Mouse (Mus musculus) midbrain, postnatal 0 days (tissue): ENCODE data around the gene Slc3a2. TPM values are rescaled to one million over a fixed set of nuclear protein-coding genes. Genes with fewer than 3 reads are reported as not detected.

ENCODE experiments used
- ATAC-seq: fragments of 200-750 bp; cut with Nextera tagmentation; 2 replicates; pipeline ENCODE4 v1.8.0; 2017; ENCODE audit warnings: moderate number of reproducible peaks, mild to moderate bottlenecking, moderate TSS enrichment, moderate library complexity; ENCODE audit not compliant: low FRiP score
- DNase-seq: peaks from one replicate; pipeline ENCODE4 v3.0.0-alpha.2; 2015; ENCODE audit warnings: low spot score
- H3K27ac ChIP-seq: fragments of 300-500 bp; sonication (generic); 2 replicates; pipeline ENCODE4 v1.5.1; 2014; ENCODE audit warnings: low read depth, mild to moderate bottlenecking, low read length, mixed read lengths
- H3K27me3 ChIP-seq: fragments of 300-500 bp; sonication (generic); 2 replicates; pipeline ENCODE4 v1.6.1; 2014; ENCODE audit warnings: low read length, control low read depth, mixed read lengths; ENCODE audit not compliant: insufficient read depth
- H3K36me3 ChIP-seq: fragments of 300-500 bp; sonication (generic); 2 replicates; pipeline ENCODE4 v1.6.1; 2014; ENCODE audit warnings: low read length, control low read depth, mixed read lengths; ENCODE audit not compliant: insufficient read depth
- H3K4me1 ChIP-seq: fragments of 300-500 bp; sonication (generic); 2 replicates; pipeline ENCODE4 v1.6.1; 2014; ENCODE audit warnings: mild to moderate bottlenecking, control low read depth, antibody characterized with exemption, low read length, mixed read lengths; ENCODE audit not compliant: insufficient read depth
- H3K4me2 ChIP-seq: fragments of 300-500 bp; sonication (generic); 2 replicates; pipeline ENCODE4 v1.6.1; 2014; ENCODE audit warnings: low read depth, mild to moderate bottlenecking, low read length, mixed read lengths; ENCODE audit not compliant: poor library complexity, severe bottlenecking
- H3K4me3 ChIP-seq: fragments of 300-500 bp; sonication (generic); 2 replicates; pipeline ENCODE4 v1.5.1; 2014; ENCODE audit warnings: low read depth, mild to moderate bottlenecking, low read length, moderate library complexity
- H3K9ac ChIP-seq: fragments of 300-500 bp; sonication (generic); replicated peaks from 2 replicates; pipeline ENCODE4 v1.6.1; 2014; ENCODE audit warnings: mild to moderate bottlenecking, low read length, moderate library complexity, mixed read lengths; ENCODE audit not compliant: poor library complexity, severe bottlenecking
- H3K9me3 ChIP-seq: fragments of 300-500 bp; sonication (generic); 2 replicates; pipeline ENCODE4 v1.6.1; 2016; ENCODE audit warnings: low read length, control low read depth
- CTCF ChIP-seq: IDR thresholded peaks from 2 replicates; pipeline ENCODE4 v1.5.1; 2016; ENCODE audit warnings: antibody characterized with exemption, mild to moderate bottlenecking
- WGBS: fragments of 180-500 bp; shearing (Covaris S2); extraction: QIAGEN DNeasy Blood & Tissue Kit; methylation state at CpG from one replicate; pipeline ENCODE4 v1.1.7; 2014; 5-methylcytosine and 5-hydroxymethylcytosine counted together
- polyA plus RNA-seq: library from polyadenylated mRNA; unstranded; fragments of >200 nt; fragmentation: Nextera tagmentation; extraction: Ambion mirVana; gene quantifications from 2 replicates; pipeline ENCODE4 v1.2.1, GENCODE M21; 2015
- total RNA-seq: library from RNA; depleted of rRNA; stranded (reverse); fragments of >200 nt; gene quantifications from 2 replicates; pipeline ENCODE4 v1.2.3, GENCODE M21; 2014

The Slc3a2 gene
- total and polyA plus RNA-seq, 2 experiments from 2014 or later = 133 to 212 TPM

DNA sequence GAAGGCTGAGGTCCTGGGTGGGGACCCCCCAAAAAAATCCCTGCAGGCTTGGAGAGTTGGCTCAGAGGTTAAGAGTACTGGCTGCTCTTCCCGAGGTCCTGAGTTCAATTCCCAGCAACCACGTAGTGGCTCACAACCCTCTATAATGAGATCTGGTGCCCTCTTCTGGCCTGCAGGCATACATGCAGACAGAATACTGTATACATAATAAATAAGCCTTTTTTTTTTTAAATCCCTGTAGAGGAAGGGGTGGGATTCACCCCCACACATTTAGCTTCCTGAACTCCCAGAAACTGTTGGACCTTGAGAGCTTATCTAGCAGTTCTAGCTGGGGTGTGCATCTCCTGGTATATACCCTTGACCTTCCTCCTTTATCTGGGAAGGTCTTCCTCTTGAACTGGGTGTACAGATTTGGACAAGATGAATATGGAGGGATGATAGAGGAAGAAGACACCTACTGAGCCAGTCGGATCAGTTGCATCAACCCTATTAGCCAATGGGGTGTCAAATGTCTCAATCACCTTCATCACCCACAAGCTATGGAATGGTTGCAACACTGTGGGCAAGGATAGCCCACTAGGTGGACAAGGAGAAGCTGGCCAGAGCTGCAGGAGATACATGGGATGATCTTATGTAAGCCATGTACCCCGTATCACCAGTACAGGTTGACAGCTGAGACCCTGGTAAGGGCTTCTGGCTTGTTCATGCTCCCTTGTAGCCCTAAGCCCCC, 41.4 kb downstream of the Slc3a2 start:
- 94% methylated on average over 4 of the region's 4 CpGs for WGBS
- Histone ChIP-seq H3K4me3 (no peak overlapping the region), H3K27me3 (no peaks in the 10 kb centered on the region), H3K36me3 (no peaks in the 10 kb centered on the region), H3K4me2 (no peak overlapping the region), H3K9ac (no peak overlapping the region), H3K4me1 (no peaks in the 10 kb centered on the region), H3K27ac (no peak overlapping the region), H3K9me3 (no peaks in the 10 kb centered on the region)
- DNase-seq = no peak
- ATAC-seq = no peak
- TF ChIP-seq CTCF = 0 out of 2 replicates have a peak, but pooled peaks have one; percentile 24

DNA sequence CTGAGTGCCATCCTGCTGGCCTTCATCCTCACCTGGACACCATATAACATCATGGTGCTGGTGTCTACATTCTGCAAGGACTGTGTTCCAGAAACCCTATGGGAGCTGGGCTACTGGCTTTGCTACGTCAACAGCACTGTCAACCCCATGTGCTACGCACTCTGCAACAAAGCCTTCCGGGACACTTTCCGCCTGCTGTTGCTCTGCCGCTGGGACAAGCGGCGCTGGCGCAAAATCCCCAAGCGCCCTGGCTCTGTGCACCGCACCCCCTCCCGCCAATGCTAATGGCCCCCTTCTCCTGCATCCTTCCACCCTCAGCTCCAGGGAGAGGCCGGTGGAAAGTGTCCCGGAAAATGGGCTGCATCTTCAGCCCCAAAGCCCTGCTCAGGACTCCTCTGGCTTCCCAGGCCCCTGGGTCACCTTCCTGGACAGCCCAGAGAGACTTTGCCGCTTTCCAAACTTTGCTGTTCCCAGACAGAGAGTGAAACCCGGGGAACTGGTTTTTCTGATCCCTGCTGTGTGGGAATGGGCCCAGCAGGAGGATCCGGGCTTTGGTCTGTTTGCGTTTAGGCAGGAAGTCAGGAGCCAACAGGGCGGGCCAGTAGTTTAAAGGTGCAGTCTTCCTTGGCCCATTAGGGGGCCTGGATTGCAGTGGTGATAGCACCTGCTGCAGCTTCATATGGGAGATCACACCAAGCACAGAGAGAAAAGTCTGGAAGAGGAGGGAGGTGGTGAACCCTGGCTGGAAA, 44.0 kb downstream of the Slc3a2 start:
- no peak overlapping the region for H3K4me2 ChIP-seq
- no peak for DNase-seq
- H3K27ac ChIP-seq = no peak overlapping the region
- 30% methylated on average over 18 of the region's 18 CpGs for WGBS
- ATAC-seq = no peak
- H3K4me1 ChIP-seq = no peaks in the 10 kb centered on the region
- TF ChIP-seq CTCF = 0 out of 2 replicates have a peak, but pooled peaks have one; percentile 15
- H3K36me3 ChIP-seq = no peaks in the 10 kb centered on the region
- H3K27me3 ChIP-seq = no peaks in the 10 kb centered on the region
- H3K4me3 ChIP-seq = no peak overlapping the region
- no peak overlapping the region for H3K9ac ChIP-seq
- no peaks in the 10 kb centered on the region for H3K9me3 ChIP-seq

GRCm38 (mm10) chr19:8673336-8674063, 49.7 kb downstream of the Slc3a2 start:
- Histone ChIP-seq H3K36me3 (no peaks in the 10 kb centered on the region), H3K4me2 (no peak overlapping the region), H3K4me1 (no peaks in the 10 kb centered on the region), H3K9ac (no peak overlapping the region), H3K27me3 (no peaks in the 10 kb centered on the region), H3K4me3 (no peak overlapping the region), H3K27ac (no peak overlapping the region), H3K9me3 (no peaks in the 10 kb centered on the region)
- no peak for DNase-seq
- WGBS = 75% methylated on average over 9 of the region's 9 CpGs
- no peak for ATAC-seq
- TF ChIP-seq CTCF = no peak

GRCm38 (mm10) chr19:8672859-8673258, 50.3 kb downstream of the Slc3a2 start:
- no peak for TF ChIP-seq CTCF
- DNase-seq (no peak), ATAC-seq (no peak)
- Histone ChIP-seq H3K27ac (no peak overlapping the region), H3K36me3 (no peaks in the 10 kb centered on the region), H3K9me3 (no peaks in the 10 kb centered on the region), H3K9ac (no peak overlapping the region), H3K4me3 (no peak overlapping the region), H3K27me3 (no peaks in the 10 kb centered on the region), H3K4me1 (no peaks in the 10 kb centered on the region), H3K4me2 (no peak overlapping the region)
- WGBS = 91% methylated on average over 3 of the region's 3 CpGs

DNA sequence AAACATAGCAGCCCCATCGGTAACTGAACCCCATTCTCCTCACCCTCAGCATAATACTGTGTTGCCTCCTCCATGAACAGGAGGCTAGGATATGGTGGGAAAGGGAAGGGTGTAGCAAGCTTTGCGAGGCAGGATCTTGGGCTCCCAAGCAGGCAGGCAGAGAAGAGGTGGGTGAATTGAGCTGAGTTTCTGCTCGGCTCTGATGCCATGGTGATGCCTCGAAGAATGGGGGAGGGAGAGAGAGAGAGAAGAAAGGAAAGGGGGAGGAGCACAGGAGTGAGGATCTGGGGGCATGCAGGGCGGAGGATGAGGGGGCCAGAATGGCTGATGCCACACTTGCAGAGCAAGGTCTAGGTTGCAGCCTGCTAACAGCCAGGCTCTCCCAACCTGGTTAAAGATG, 57.4 kb downstream of the Slc3a2 start:
- Histone ChIP-seq H3K27ac (no peak overlapping the region), H3K4me1 (0 out of 2 replicates have a peak, but pooled peaks cover 4% of the 10 kb centered on the region), H3K9ac (no peak overlapping the region), H3K36me3 (no peaks in the 10 kb centered on the region), H3K9me3 (no peaks in the 10 kb centered on the region), H3K4me2 (no peak overlapping the region), H3K4me3 (no peak overlapping the region), H3K27me3 (no peaks in the 10 kb centered on the region)
- TF ChIP-seq CTCF = no peak
- no peak for ATAC-seq
- no peak for DNase-seq
- WGBS = 38% methylated on average over 5 of the region's 5 CpGs
